Mouse (Mus musculus) erythroblast, embryonic 14.5 days (primary cell): ENCODE data around the gene Rab6b.

Experiments used
- GATA1 ChIP-seq: IDR thresholded peaks from 2 replicates; pipeline ENCODE4 v1.6.1; 2012; ENCODE audit warnings: low read length, inconsistent platforms, mixed read lengths
- TAL1 ChIP-seq: IDR thresholded peaks from 3 replicates; pipeline ENCODE4 v1.6.1; 2012; ENCODE audit warnings: low read length, inconsistent platforms, mixed read lengths

DNA sequence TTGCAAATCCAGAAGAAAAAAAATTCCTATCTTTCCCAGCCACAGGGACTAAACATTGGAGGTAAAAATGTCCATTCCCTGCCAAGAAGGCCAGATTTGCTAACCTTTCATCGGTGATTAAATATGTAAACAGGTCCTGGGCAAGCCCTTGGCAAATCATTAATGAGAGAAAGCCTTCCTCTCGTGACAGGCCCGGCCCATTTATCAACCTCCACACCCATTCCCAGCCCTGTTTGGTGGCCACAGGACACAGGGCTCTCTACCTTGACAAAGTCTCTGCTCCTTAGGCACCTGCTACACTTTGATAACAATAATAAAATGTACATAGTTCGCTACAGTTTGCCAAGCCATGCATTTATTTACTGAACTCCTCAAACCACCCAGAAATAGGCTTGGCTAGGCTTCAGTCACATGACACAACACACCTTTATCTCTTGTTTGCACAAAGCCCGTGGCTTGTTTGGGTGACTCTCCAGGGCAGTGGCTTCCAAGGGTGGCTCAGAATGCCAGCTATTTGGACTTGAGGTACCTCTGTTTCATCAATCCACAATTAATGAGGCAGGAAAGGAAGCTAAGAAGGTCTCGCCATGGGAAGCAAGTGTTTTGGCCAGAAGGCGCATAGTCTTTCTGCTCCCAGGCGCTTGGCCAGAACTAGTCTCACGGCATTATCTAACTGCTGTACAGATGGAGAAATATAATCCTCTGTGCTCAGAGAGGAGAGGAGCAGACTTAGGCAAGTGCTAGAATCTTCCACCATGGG lies 21.3 kb upstream of the Rab6b start:
- TF ChIP-seq GATA1, result no peak
- TF ChIP-seq TAL1, result no peak
